Mouse (Mus musculus): Measurements from ENCODE around the gene Med25.

DNA sequence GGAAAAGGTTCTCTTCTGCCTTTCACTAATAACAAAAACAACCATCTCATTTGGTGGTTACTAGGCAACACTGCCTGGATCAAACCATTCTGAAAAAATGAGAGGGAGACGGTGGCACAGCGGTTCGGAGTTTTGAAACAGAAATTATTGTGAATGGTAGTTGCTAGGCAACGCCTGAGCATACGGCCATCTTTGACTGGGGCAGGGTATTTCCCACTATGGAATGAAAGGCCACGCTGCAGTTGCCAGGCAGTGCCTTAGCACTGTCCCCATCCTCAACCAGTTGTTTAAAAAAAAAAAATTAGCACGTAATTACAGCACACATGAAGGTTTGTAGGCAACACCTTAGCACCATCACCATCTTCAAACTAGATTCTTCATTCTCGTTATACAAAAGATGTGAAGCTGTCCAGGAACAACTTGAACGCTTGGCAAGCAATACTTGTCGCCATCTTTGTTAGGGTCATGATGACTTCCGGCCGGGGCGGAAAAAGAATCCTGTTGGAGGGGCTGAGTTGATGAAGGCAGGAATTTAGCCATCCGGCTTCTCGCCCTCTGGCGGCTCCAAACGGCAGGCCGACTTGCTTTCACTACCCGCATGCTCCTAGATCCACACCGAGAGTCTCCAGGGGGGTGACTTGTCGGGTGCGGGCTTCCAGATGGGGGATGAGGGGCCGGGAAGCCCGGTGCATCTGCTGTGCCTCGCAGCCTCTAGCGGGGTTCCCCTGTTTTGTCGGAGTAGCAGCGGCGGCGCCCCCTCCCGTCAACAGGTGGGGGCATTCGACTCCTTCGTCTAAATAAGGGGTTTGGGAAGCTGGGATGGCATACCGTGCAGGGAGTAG, 3.3 kb upstream of the Med25 start, which contains the start of gene Fuz:
- TF ChIP-seq POLR2A (IDR thresholded peaks at IDR 0.05; ENCODE audit: control insufficient read depth, low read depth, low read length) (peak; percentile 39; the same call in 1 of the 2 replicates), CTCF (IDR thresholded peaks at IDR 0.05; ENCODE audit: control insufficient read depth, insufficient read depth, insufficient replicate concordance, low read depth, low read length) (peak; percentile 35; the same call in 1 of the 2 replicates)
